Mouse (Mus musculus) activated CD4-positive, CD25-positive, alpha-beta regulatory T cell, adult 4 months (primary cell): ENCODE measurements around the gene Rasl11a. TPM values are rescaled to one million over a fixed set of nuclear protein-coding genes. Genes with fewer than 3 reads are reported as not detected.
"Not testable (repeated sequence)": the region's sequence is repeated elsewhere in the genome, so short reads cannot be mapped to it uniquely, and the experiment has no call there.

Experiments used
- ATAC-seq: one replicate; pipeline ENCODE4 v1.8.0; 2017
- polyA plus RNA-seq, 2 experiments: library from polyadenylated mRNA; unstranded; fragments of 100-300 nt; shearing (Covaris generic); gene quantifications; one replicate each; pipeline ENCODE4 v1.2.1; 2017

Gene Rasl11a
- polyA plus RNA-seq, 2 experiments from 2014 or later: 2.1 to 6.0 TPM

DNA sequence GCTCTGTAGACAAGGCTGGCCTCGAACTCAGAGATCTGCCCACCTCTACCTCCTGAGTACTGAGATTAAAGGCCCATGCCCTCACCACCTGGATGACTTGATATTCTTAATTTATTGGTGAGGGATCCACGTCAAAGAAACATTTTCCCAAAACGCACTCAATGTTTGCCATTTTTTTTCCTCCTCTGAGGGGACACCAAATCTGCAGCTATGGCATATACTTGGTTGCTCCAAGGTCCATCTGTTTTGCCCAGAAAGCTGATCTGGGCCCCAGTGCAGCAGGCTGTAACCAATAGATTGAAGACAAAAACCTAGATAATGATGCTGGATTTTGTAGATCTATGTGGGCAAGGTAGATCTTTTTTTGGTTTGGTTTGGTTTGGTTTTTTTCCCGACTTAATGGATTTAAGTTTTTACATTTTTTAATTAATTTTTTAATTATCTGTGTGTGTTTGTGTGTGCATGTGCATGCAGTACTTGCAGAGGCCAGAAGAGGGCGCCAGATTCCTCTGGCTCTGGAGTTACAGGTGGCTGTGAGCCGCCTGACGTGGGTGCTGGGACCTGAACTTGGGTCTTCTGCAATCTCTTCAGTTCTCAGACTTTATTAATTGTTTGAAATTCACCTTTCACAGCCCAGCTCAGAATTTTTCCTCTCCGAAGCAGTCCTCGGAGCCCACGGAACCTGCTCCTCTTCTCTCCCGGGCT lies 48.8 kb downstream of the Rasl11a start:
- no peak for ATAC-seq

DNA sequence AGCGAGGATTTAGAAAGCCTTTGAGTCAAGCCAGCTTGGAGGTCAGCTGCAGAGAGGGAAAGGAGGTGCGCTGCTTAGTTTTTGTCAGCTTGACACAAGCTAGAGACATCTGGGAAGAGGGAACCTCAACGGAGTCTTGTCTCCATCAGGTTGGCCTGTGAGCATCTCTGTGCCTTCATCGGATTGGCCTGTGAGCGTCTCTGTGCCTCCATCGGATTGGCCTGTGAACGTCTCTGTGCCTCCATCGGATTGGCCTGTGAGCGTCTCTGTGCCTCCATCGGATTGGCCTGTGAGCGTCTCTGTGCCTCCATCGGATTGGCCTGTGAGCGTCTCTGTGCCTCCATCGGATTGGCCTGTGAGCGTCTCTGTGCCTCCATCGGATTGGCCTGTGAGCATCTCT lies 50.8 kb downstream of the Rasl11a start:
- not testable (repeated sequence) for ATAC-seq

- peak; percentile 92 for ATAC-seq
Observed at GRCm38 (mm10) chr5:146896973-146897372, 52.1 kb downstream of the Rasl11a start.

Other genes starting within 250 kb of the Rasl11a start
- gene Usp12, start 50.1 kb upstream of the Rasl11a start, polyA plus RNA-seq: 1 to 10 TPM; 4.6 to 4.8 TPM
- 1,000 to 10,000 TPM in 1 of 2 experiments, 100 to 1,000 TPM in 1; 720 to 1,295 TPM for gene Rpl21, start 12.2 kb upstream of the Rasl11a start, polyA plus RNA-seq
- 10 to 100 TPM; 35.6 to 46.4 TPM for gene Gtf3a, start 103.6 kb downstream of the Rasl11a start, polyA plus RNA-seq
- 10 to 100 TPM; 44.0 to 45.0 TPM for gene Mtif3, start 118.7 kb downstream of the Rasl11a start, polyA plus RNA-seq
- gene Lnx2, start 231.5 kb downstream of the Rasl11a start, polyA plus RNA-seq: 10 to 100 TPM; 19.3 to 24.8 TPM
- gene Polr1d, start 232.0 kb downstream of the Rasl11a start, polyA plus RNA-seq: 100 to 1,000 TPM; 179 to 194 TPM